Mouse (Mus musculus) megakaryocyte, adult 5-6 weeks (primary cell): ENCODE data around the gene Cxcl17. TPM values are rescaled to one million over a fixed set of nuclear protein-coding genes. Genes with fewer than 3 reads are reported as not detected.
"Not testable (repeated sequence)": the region's sequence is repeated elsewhere in the genome, so short reads cannot be mapped to it uniquely, and the experiment has no call there.

ENCODE experiments used
- ATAC-seq: 2 replicates; pipeline ENCODE4 v1.8.0; 2016; ENCODE audit warnings: mild to moderate bottlenecking, inconsistent platforms; ENCODE audit not compliant: poor library complexity, severe bottlenecking
- total RNA-seq, 2 experiments: library from RNA; stranded (forward) in 1 of 2; stranded (reverse) in 1 of 2; fragments of 153-499, 151-499 nt in 1 of 2; fragments of 221-1000, 200-1000 nt in 1 of 2; gene quantifications; 2 replicates each; pipeline versions ENCODE4 v1.2.3 to v1.2.4; 2015 to 2017

Gene Cxcl17
- total RNA-seq, 2 experiments from 2014 or later: not detected

GRCm38 (mm10) chr7:25427144-25427543, 14.5 kb upstream of the Cxcl17 start:
- ATAC-seq: peak; percentile 74

GRCm38 (mm10) chr7:25426380-25426779, 13.7 kb upstream of the Cxcl17 start:
- ATAC-seq: not testable (repeated sequence)

GRCm38 (mm10) chr7:25424429-25424828, 11.7 kb upstream of the Cxcl17 start:
- peak; percentile 83 for ATAC-seq

- ATAC-seq: no peak
These were observed 9.7 kb upstream of the Cxcl17 start for GRCm38 (mm10) chr7:25422286-25422841.

- no peak for ATAC-seq
These were observed 7.3 kb upstream of the Cxcl17 start for GRCm38 (mm10) chr7:25419943-25420342.

- ATAC-seq: no peak
These were observed 6.8 kb upstream of the Cxcl17 start for GRCm38 (mm10) chr7:25419536-25419935.

GRCm38 (mm10) chr7:25417597-25417996, 4.9 kb upstream of the Cxcl17 start:
- no peak for ATAC-seq

GRCm38 (mm10) chr7:25411861-25412260, 825 bp downstream of the Cxcl17 start:
- no peak for ATAC-seq

- no peak for ATAC-seq
These were observed 1.6 kb downstream of the Cxcl17 start for GRCm38 (mm10) chr7:25410969-25411615.

GRCm38 (mm10) chr7:25409114-25409760, 3.4 kb downstream of the Cxcl17 start:
- peak; percentile 40; the same call in 1 of the 2 replicates for ATAC-seq

- no peak for ATAC-seq
These were observed 6.2 kb downstream of the Cxcl17 start for GRCm38 (mm10) chr7:25406468-25406867.

- ATAC-seq: peak; percentile 51
These were observed 10.0 kb downstream of the Cxcl17 start for GRCm38 (mm10) chr7:25402671-25403101.

GRCm38 (mm10) chr7:25401986-25402385, 10.7 kb downstream of the Cxcl17 start:
- no peak for ATAC-seq

- ATAC-seq: no peak
These were observed 11.1 kb downstream of the Cxcl17 start for GRCm38 (mm10) chr7:25401551-25401950.

GRCm38 (mm10) chr7:25399028-25399427, 13.7 kb downstream of the Cxcl17 start:
- not testable (repeated sequence) for ATAC-seq

GRCm38 (mm10) chr7:25398610-25399009, 14.1 kb downstream of the Cxcl17 start, which contains the start of gene Lipe:
Gene Lipe (minus strand): TSS chr7:25398710.
- ATAC-seq: no peak

GRCm38 (mm10) chr7:25396621-25397020, 16.1 kb downstream of the Cxcl17 start:
- no peak for ATAC-seq

- peak; percentile 91 for ATAC-seq
These were observed 16.8 kb downstream of the Cxcl17 start for GRCm38 (mm10) chr7:25395558-25396521.

GRCm38 (mm10) chr7:25395186-25395557, 17.5 kb downstream of the Cxcl17 start:
- ATAC-seq: peak; percentile 72

GRCm38 (mm10) chr7:25394754-25395153, 17.9 kb downstream of the Cxcl17 start:
- peak; percentile 2; the same call in 1 of the 2 replicates for ATAC-seq
